Mouse (Mus musculus) heart, embryonic 14.5 days (tissue): ENCODE measurements around the gene H2al1g. TPM values are rescaled to one million over a fixed set of nuclear protein-coding genes. Genes with fewer than 3 reads are reported as not detected.
"Not testable (repeated sequence)": the region's sequence is repeated elsewhere in the genome, so short reads cannot be mapped to it uniquely, and the experiment has no call there.

Source experiments
- ATAC-seq: fragments of 200-750 bp; cut with Nextera tagmentation; 2 replicates; pipeline ENCODE4 v1.8.0; 2017; ENCODE audit warnings: low read depth, moderate TSS enrichment; ENCODE audit not compliant: insufficient number of reproducible peaks, insufficient read depth, low FRiP score
- H3K27ac ChIP-seq, 2 experiments: fragments of 200-500 bp in 1 of 2; fragments of 300-500 bp in 1 of 2; sonication (generic) in 1 of 2; replicated peaks in 1 of 2; 2 replicates each; pipeline ENCODE4 v1.5.1; 2012 to 2014; ENCODE audit warnings: low read depth in 2 of 2, low read length in 2 of 2, control low read depth in 1 of 2, mild to moderate bottlenecking in 1 of 2, mixed read lengths in 1 of 2; ENCODE audit not compliant: control insufficient read depth in 1 of 2, insufficient read depth in 1 of 2
- H3K27me3 ChIP-seq: fragments of 300-500 bp; sonication (generic); 2 replicates; pipeline ENCODE4 v1.6.1; 2014; ENCODE audit warnings: mild to moderate bottlenecking, low read length, control low read depth; ENCODE audit not compliant: control insufficient read depth, insufficient read depth
- H3K36me3 ChIP-seq: fragments of 300-500 bp; sonication (generic); 2 replicates; pipeline ENCODE4 v1.6.1; 2014; ENCODE audit warnings: mild to moderate bottlenecking, control low read depth, low read length, mixed read lengths; ENCODE audit not compliant: control insufficient read depth, insufficient read depth
- H3K4me1 ChIP-seq, 2 experiments: fragments of 200-500 bp in 1 of 2; fragments of 300-500 bp in 1 of 2; sonication (generic) in 1 of 2; 2 replicates each; pipeline ENCODE4 v1.6.1; 2012 to 2014; ENCODE audit warnings: low read length in 2 of 2, control low read depth in 1 of 2, mixed read lengths in 1 of 2; ENCODE audit not compliant: control insufficient read depth in 2 of 2, insufficient read depth in 2 of 2
- H3K4me2 ChIP-seq: fragments of 300-500 bp; sonication (generic); 2 replicates; pipeline ENCODE4 v1.6.1; 2014; ENCODE audit warnings: mild to moderate bottlenecking, low read length
- H3K4me3 ChIP-seq, 2 experiments: fragments of 200-500 bp in 1 of 2; fragments of 300-500 bp in 1 of 2; sonication (generic) in 1 of 2; 2 replicates each; pipeline ENCODE4 v1.5.1; 2012 to 2014; ENCODE audit warnings: low read length in 2 of 2, mild to moderate bottlenecking in 2 of 2, control low read depth in 1 of 2, low read depth in 1 of 2, moderate library complexity in 1 of 2; ENCODE audit not compliant: control insufficient read depth in 1 of 2, insufficient read depth in 1 of 2
- H3K9ac ChIP-seq: fragments of 300-500 bp; sonication (generic); 2 replicates; pipeline ENCODE4 v1.6.1; 2014; ENCODE audit warnings: mild to moderate bottlenecking, low read length
- H3K9me3 ChIP-seq: fragments of 300-500 bp; sonication (generic); 2 replicates; pipeline ENCODE4 v1.6.1; 2016; ENCODE audit warnings: low read length, control low read depth; ENCODE audit not compliant: control insufficient read depth
- WGBS: fragments of 180-500 bp; shearing (Covaris S2); extraction: QIAGEN DNeasy Blood & Tissue Kit; methylation state at CpG from one replicate; pipeline ENCODE4 v1.1.7; 2014; 5-methylcytosine and 5-hydroxymethylcytosine counted together
- polyA plus RNA-seq: library from polyadenylated mRNA; unstranded; fragments of >200 nt; fragmentation: Nextera tagmentation; extraction: Ambion mirVana; gene quantifications from 2 replicates; pipeline ENCODE4 v1.2.1, GENCODE M21; 2014

H2al1g gene
- polyA plus RNA-seq, 1 experiment from 2014 or later = not detected

DNA sequence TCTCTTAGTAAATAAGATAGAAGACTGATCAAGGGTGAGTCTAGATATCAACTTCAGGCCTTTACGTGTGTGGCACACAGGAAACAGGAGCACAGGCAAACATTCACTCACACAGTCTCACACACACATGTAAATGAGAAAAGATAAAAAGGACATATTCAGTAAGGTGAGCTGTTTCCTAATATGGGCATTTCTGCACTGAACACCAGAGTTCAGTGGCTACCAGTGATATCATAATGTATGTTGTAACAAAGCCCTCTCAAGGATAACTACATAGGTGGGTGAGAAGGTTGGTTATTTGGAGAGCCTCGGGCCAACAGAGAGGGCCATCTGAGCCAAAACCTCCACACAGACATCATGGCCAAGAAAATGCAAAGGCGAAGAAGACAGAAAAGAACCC lies 15.9 kb upstream of the H2al1g start, which contains the start of gene H2al1b:
Gene H2al1b (plus strand): TSS at position 301 of the 400 bp plus-strand sequence.
- not testable (repeated sequence) for ATAC-seq, H3K27ac ChIP-seq, H3K36me3 ChIP-seq, H3K27me3 ChIP-seq, H3K4me2 ChIP-seq, H3K9ac ChIP-seq, H3K4me1 ChIP-seq, H3K9me3 ChIP-seq, H3K4me3 ChIP-seq
- WGBS = 75% methylated on average over 1 of the region's 3 CpGs

DNA sequence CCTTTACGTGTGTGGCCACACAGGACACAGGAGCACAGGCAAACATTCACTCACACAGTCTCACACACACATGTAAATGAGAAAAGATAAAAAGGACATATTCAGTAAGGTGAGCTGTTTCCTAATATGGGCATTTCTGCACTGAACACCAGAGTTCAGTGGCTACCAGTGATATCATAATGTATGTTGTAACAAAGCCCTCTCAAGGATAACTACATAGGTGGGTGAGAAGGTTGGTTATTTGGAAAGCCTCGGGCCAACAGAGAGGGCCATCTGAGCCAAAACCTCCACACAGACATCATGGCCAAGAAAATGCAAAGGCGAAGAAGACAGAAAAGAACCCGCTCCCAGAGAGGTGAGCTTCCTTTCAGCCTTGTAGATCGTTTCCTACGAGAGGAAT lies 12.7 kb upstream of the H2al1g start, which contains the start of gene H2al1c:
Gene H2al1c (plus strand): TSS at position 301 of the 400 bp plus-strand sequence.
- not testable (repeated sequence) for H3K4me1 ChIP-seq, H3K9ac ChIP-seq, ATAC-seq, H3K4me3 ChIP-seq, H3K36me3 ChIP-seq, H3K27ac ChIP-seq, H3K4me2 ChIP-seq, H3K9me3 ChIP-seq, H3K27me3 ChIP-seq
- WGBS = 86% methylated on average over 1 of the region's 6 CpGs

DNA sequence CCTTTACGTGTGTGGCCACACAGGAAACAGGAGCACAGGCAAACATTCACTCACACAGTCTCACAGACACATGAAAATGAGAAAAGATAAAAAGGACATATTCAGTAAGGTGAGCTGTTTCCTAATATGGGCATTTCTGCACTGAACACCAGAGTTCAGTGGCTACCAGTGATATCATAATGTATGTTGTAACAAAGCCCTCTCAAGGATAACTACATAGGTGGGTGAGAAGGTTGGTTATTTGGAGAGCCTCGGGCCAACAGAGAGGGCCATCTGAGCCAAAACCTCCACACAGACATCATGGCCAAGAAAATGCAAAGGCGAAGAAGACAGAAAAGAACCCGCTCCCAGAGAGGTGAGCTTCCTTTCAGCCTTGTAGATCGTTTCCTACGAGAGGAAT lies 9.5 kb upstream of the H2al1g start, which contains the start of gene H2al1d:
Gene H2al1d (plus strand): TSS at position 301 of the 400 bp plus-strand sequence.
- WGBS = no CpG with 5 or more reads among the region's 6 CpGs
- not testable (repeated sequence) for ATAC-seq, H3K27ac ChIP-seq, H3K4me1 ChIP-seq, H3K27me3 ChIP-seq, H3K4me2 ChIP-seq, H3K36me3 ChIP-seq, H3K9ac ChIP-seq, H3K9me3 ChIP-seq, H3K4me3 ChIP-seq

DNA sequence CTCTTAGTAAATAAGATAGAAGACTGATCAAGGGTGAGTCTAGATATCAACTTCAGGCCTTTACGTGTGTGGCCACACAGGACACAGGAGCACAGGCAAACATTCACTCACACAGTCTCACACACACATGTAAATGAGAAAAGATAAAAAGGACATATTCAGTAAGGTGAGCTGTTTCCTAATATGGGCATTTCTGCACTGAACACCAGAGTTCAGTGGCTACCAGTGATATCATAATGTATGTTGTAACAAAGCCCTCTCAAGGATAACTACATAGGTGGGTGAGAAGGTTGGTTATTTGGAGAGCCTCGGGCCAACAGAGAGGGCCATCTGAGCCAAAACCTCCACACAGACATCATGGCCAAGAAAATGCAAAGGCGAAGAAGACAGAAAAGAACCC lies 6.4 kb upstream of the H2al1g start, which contains the start of gene H2al1e:
Gene H2al1e (plus strand): TSS at position 301 of the 400 bp plus-strand sequence.
- not testable (repeated sequence) for H3K9ac ChIP-seq, H3K27ac ChIP-seq, H3K27me3 ChIP-seq, H3K4me3 ChIP-seq, H3K4me2 ChIP-seq, H3K4me1 ChIP-seq, ATAC-seq, H3K36me3 ChIP-seq, H3K9me3 ChIP-seq
- no CpG with 5 or more reads among the region's 3 CpGs for WGBS

DNA sequence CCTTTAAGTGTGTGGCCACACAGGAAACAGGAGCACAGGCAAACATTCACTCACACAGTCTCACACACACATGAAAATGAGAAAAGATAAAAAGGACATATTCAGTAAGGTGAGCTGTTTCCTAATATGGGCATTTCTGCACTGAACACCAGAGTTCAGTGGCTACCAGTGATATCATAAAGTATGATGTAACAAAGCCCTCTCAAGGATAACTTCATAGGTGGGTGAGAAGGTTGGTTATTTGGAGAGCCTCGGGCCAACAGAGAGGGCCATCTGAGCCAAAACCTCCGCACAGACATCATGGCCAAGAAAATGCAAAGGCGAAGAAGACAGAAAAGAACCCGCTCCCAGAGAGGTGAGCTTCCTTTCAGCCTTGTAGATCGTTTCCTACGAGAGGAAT lies 3.2 kb upstream of the H2al1g start, which contains the start of gene H2al1f:
Gene H2al1f (plus strand): TSS at position 301 of the 400 bp plus-strand sequence.
- H3K27ac ChIP-seq, H3K27me3 ChIP-seq, H3K9me3 ChIP-seq, H3K36me3 ChIP-seq, H3K4me3 ChIP-seq, H3K4me1 ChIP-seq, H3K9ac ChIP-seq, ATAC-seq, H3K4me2 ChIP-seq: not testable (repeated sequence)
- WGBS = no CpG with 5 or more reads among the region's 6 CpGs

DNA sequence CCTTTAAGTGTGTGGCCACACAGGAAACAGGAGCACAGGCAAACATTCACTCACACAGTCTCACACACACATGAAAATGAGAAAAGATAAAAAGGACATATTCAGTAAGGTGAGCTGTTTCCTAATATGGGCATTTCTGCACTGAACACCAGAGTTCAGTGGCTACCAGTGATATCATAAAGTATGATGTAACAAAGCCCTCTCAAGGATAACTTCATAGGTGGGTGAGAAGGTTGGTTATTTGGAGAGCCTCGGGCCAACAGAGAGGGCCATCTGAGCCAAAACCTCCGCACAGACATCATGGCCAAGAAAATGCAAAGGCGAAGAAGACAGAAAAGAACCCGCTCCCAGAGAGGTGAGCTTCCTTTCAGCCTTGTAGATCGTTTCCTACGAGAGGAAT lies 3.1 kb downstream of the H2al1g start, which contains the start of gene H2al1h:
Gene H2al1h (plus strand): TSS at position 301 of the 400 bp plus-strand sequence.
- not testable (repeated sequence) for H3K4me2 ChIP-seq, ATAC-seq, H3K27me3 ChIP-seq, H3K36me3 ChIP-seq, H3K27ac ChIP-seq, H3K9ac ChIP-seq, H3K4me1 ChIP-seq, H3K4me3 ChIP-seq, H3K9me3 ChIP-seq
- WGBS = no CpG with 5 or more reads among the region's 6 CpGs

DNA sequence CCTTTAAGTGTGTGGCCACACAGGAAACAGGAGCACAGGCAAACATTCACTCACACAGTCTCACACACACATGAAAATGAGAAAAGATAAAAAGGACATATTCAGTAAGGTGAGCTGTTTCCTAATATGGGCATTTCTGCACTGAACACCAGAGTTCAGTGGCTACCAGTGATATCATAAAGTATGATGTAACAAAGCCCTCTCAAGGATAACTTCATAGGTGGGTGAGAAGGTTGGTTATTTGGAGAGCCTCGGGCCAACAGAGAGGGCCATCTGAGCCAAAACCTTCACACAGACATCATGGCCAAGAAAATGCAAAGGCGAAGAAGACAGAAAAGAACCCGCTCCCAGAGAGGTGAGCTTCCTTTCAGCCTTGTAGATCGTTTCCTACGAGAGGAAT lies 6.3 kb downstream of the H2al1g start, which contains the start of gene H2al1i:
Gene H2al1i (plus strand): TSS at position 301 of the 400 bp plus-strand sequence.
- H3K4me1 ChIP-seq, H3K36me3 ChIP-seq, H3K27ac ChIP-seq, ATAC-seq, H3K27me3 ChIP-seq, H3K9ac ChIP-seq, H3K9me3 ChIP-seq, H3K4me3 ChIP-seq, H3K4me2 ChIP-seq: not testable (repeated sequence)
- WGBS = 100% methylated on average over 1 of the region's 5 CpGs

DNA sequence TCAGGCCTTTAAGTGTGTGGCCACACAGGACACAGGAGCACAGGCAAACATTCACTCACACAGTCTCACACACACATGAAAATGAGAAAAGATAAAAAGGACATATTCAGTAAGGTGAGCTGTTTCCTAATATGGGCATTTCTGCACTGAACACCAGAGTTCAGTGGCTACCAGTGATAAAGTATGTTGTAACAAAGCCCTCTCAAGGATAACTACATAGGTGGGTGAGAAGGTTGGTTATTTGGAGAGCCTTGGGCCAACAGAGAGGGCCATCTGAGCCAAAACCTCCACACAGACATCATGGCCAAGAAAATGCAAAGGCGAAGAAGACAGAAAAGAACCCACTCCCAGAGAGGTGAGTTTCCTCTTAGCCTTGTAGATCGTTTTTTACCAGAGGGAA lies 9.5 kb downstream of the H2al1g start, which contains the start of gene H2al1j:
Gene H2al1j (plus strand): TSS at position 301 of the 400 bp plus-strand sequence.
- not testable (repeated sequence) for H3K4me2 ChIP-seq, ATAC-seq, H3K27me3 ChIP-seq, H3K4me1 ChIP-seq, H3K4me3 ChIP-seq, H3K9me3 ChIP-seq, H3K9ac ChIP-seq, H3K27ac ChIP-seq, H3K36me3 ChIP-seq
- 75% methylated on average over 2 of the region's 2 CpGs for WGBS
